15 mouse cellular contexts compared by ENCODE assay signal in the genomic region with DNA sequence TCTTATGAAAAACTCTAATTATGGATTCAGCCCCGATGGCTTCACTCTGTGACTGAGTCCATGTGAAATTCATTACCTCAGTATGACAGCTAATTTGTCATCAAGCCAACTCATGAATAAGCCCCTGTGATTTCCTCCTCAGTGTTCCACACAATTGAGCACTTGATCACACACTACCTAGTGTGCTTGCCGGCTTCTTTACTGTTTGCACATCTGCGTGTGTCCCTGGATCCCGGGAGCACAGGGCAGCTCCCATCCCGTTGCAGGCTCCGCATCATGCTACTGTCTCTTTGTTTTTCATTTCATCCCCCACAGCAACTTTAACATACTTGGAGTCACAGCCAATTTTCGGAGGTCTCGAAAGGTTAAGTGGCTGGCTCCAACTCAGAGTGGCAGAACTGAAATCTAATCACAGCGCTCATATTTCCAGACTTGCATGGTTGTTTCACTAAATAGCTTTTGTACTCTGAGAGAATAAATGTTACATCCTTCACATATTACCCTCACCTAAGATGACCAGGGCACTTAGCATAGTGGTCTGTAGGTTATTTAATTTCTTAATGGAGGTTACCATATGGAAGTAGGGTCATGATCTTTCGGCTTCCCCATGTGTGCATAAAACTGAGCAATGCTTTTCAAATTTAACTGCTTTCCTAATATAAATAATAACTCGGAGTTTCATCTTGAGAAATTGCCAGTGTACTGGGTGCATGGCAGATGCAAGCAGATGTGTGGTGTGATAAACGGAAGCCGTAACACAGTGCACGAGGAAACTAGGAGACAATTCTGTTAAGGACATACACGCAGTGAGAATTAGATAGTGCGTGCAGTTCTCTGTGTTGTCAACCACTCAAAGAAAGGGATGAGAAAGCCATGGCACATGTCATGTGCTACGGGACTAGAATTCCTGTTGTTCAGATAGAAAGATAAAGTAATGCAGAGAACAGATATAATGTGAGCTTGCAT.
DNase-seq lines count a peak whose midpoint lies in the region; ATAC-seq lines count a peak whose summit lies in the region.
"Had no signal": no experiment of that assay in that cellular context is flagged by ENCODE, and none has a peak within 500 bp of the region (broad histone marks: within the 10 kb centered on the region; RNA-seq: fewer than 3 reads in every experiment).

No protein-coding gene starts in this region.

- no peak for DNase-seq in kidney, postnatal 25 days
- peak; percentile 12 for DNase-seq in brain, adult 2 months (ENCODE audit: low read depth, low spot score)
- DNase-seq in hindlimb bud, embryonic 11.5 days (ENCODE audit: extremely low spot score, low read depth, low spot score) = peak; percentile 16
- DNase-seq in T-cell, adult 2 months (ENCODE audit: low spot score) = no peak
- no peak for DNase-seq in ovary, postnatal 36 days (ENCODE audit: low spot score)
- no peak for DNase-seq in spleen, postnatal 10 days (ENCODE audit: low spot score in 2 of 2)
- DNase-seq: B cell, adult 2 months; cerebellum, adult 9-11 months; heart, postnatal 14 days; kidney, adult 2 months; thymus, postnatal 36 days had no signal

- H3K9me3 ChIP-seq in kidney, embryonic 14.5 days (ENCODE audit: control insufficient read depth, low read length) = no peaks in the 10 kb centered on the region
- H3K9me3 ChIP-seq in forebrain, embryonic 15.5 days = no peaks in the 10 kb centered on the region

- no peak overlapping the region for H3K4me2 ChIP-seq in kidney, embryonic 14.5 days (replicated peaks; ENCODE audit: low read depth, low read length)
- no peak overlapping the region for H3K4me2 ChIP-seq in forebrain, embryonic 15.5 days (replicated peaks)
- H3K4me2 ChIP-seq: liver, embryonic 11.5 days had no signal

- WGBS in kidney, embryonic 14.5 days = 46% methylated on average over 17 of the region's 17 CpGs
- WGBS in forebrain, embryonic 15.5 days = 62% methylated on average over 17 of the region's 17 CpGs

- no peak overlapping the region for H3K27ac ChIP-seq in kidney, embryonic 14.5 days (ENCODE audit: low read depth, low read length)
- H3K27ac ChIP-seq in forebrain, embryonic 15.5 days (replicated peaks) = no peak overlapping the region

- no peak overlapping the region for H3K9ac ChIP-seq in kidney, embryonic 14.5 days (ENCODE audit: low read depth, low read length)
- H3K9ac ChIP-seq in forebrain, embryonic 15.5 days (replicated peaks) = no peak overlapping the region

- no peak overlapping the region for H3K4me3 ChIP-seq in kidney, embryonic 14.5 days (ENCODE audit: low read length)
- H3K4me3 ChIP-seq in forebrain, embryonic 15.5 days = no peak overlapping the region

- H3K27me3 ChIP-seq in kidney, embryonic 14.5 days (ENCODE audit: control insufficient read depth, insufficient read depth, low read length) = no peaks in the 10 kb centered on the region
- no peaks in the 10 kb centered on the region for H3K27me3 ChIP-seq in forebrain, embryonic 15.5 days

- peaks cover 4% of the 10 kb centered on the region; the same call in 1 of the 2 replicates for H3K4me1 ChIP-seq in kidney, embryonic 14.5 days (ENCODE audit: control insufficient read depth, insufficient read depth, low read length)
- peaks cover 11% of the 10 kb centered on the region for H3K4me1 ChIP-seq in forebrain, embryonic 15.5 days

- peak; percentile 88; the same call in 1 of the 2 replicates for ATAC-seq in kidney, embryonic 14.5 days (ENCODE audit: low FRiP score, low TSS enrichment)
- peak; percentile 81 for ATAC-seq in forebrain, embryonic 15.5 days (replicated peaks)
- ATAC-seq: lung, postnatal 0 days had no signal

- no peaks in the 10 kb centered on the region for H3K36me3 ChIP-seq in kidney, embryonic 14.5 days (ENCODE audit: control insufficient read depth, insufficient read depth, low read length)
- no peaks in the 10 kb centered on the region for H3K36me3 ChIP-seq in forebrain, embryonic 15.5 days

Comparison
In these comparisons a context has a peak if more than half of its experiments do, and no peak if none do; other contexts are left out.
1. DNase-seq: peak in brain, adult 2 months (single experiment) and hindlimb bud, embryonic 11.5 days (single experiment); none in kidney, postnatal 25 days (0 of 2), T-cell, adult 2 months (single experiment), ovary, postnatal 36 days (single experiment) and spleen, postnatal 10 days (0 of 2).